Mouse (Mus musculus): ENCODE data around the gene Galnt6. TPM values are rescaled to one million over a fixed set of nuclear protein-coding genes. Genes with fewer than 3 reads are reported as not detected.
A peak's percentile ranks its signal among the peaks of the same experiment; 100 is the strongest.
"Not testable (repeated sequence)": the region's sequence is repeated elsewhere in the genome, so short reads cannot be mapped to it uniquely, and the experiment has no call there.

The Galnt6 gene
- polyA plus RNA-seq (2012; fragmentation: generic; extraction: Trizol), result 0.29 TPM
- long read RNA-seq, experiment 1, partial matches to known transcripts, result 0 of 1 reads
- long read RNA-seq, experiment 1, other reads (novel, unspliced or antisense), result 0 of 1 reads
- long read RNA-seq, experiment 2, partial matches to known transcripts, result 0 of 2 reads
- long read RNA-seq, experiment 2, other reads (novel, unspliced or antisense), result 0 of 2 reads

- TF ChIP-seq MYOD1 (IDR thresholded peaks at IDR 0.05; ENCODE audit: control insufficient read depth, insufficient read length, low read depth), result no peak
- H3K27me3 ChIP-seq (ENCODE audit: control insufficient read depth, insufficient read depth, insufficient read length), result no peaks in the 10 kb centered on the region
These were observed at the start of gene Galnt6 for GRCm38 (mm10) chr15:100729281-100729985. Gene Galnt6, minus strand, starts transcription at chr15:100729376.

GRCm38 (mm10) chr15:100777020-100778016 lies 48.1 kb upstream of the Galnt6 start:
- peaks cover 10% of the 10 kb centered on the region for H3K36me3 ChIP-seq (ENCODE audit: control insufficient read depth, insufficient read depth)
- peak overlapping the region; percentile 42 for H3ac ChIP-seq (ENCODE audit: control insufficient read depth, insufficient read length, low read depth)
- H3K4me3 ChIP-seq (ENCODE audit: insufficient read depth, poor library complexity, severe bottlenecking), result peak overlapping the region; percentile 15
- no peaks in the 10 kb centered on the region for H3K27me3 ChIP-seq (ENCODE audit: control insufficient read depth, insufficient read depth, insufficient read length)
- no peaks in the 10 kb centered on the region for H3K79me3 ChIP-seq (ENCODE audit: low read depth)
- TF ChIP-seq CTCF (IDR thresholded peaks at IDR 0.05; ENCODE audit: control insufficient read depth, insufficient read depth, insufficient read length), result no peak
- no peak for TF ChIP-seq CEBPB (IDR thresholded peaks at IDR 0.05; ENCODE audit: low read depth)
- TF ChIP-seq FOSL1 (IDR thresholded peaks at IDR 0.05; ENCODE audit: insufficient read depth, low read length, poor library complexity, severe bottlenecking), result peak; percentile 71
- TF ChIP-seq MAX (IDR thresholded peaks at IDR 0.05), result peak; percentile 77
- no peak for TF ChIP-seq MYOG (IDR thresholded peaks at IDR 0.05; ENCODE audit: control insufficient read depth, extremely low read depth, insufficient read length)
- TF ChIP-seq MYOD1 (IDR thresholded peaks at IDR 0.05; ENCODE audit: control insufficient read depth, insufficient read length, low read depth), result peak; percentile 33
- TF ChIP-seq USF1 (IDR thresholded peaks at IDR 0.05; ENCODE audit: low read depth), result no peak
- no peaks in the 10 kb centered on the region for H3K79me2 ChIP-seq (ENCODE audit: control insufficient read depth, insufficient read depth)

More at GRCm38 (mm10) chr15:100729281-100729985, at the start of gene Galnt6:
- H3ac ChIP-seq (ENCODE audit: control insufficient read depth, insufficient read length, low read depth), result no peak within 1 kb of the TSS
- H3K79me3 ChIP-seq (ENCODE audit: low read depth), result no peaks in the 10 kb centered on the region
- H3K79me2 ChIP-seq (ENCODE audit: control insufficient read depth, insufficient read depth), result no peaks in the 10 kb centered on the region
- H3K4me3 ChIP-seq (ENCODE audit: insufficient read depth, poor library complexity, severe bottlenecking), result no peak within 1 kb of the TSS
- H3K36me3 ChIP-seq (ENCODE audit: control insufficient read depth, insufficient read depth), result no peaks in the 10 kb centered on the region

GRCm38 (mm10) chr15:100776424-100776823 lies 47.2 kb upstream of the Galnt6 start:
- peak overlapping the region; percentile 28 for H3ac ChIP-seq (ENCODE audit: control insufficient read depth, insufficient read length, low read depth)
- H3K36me3 ChIP-seq (ENCODE audit: control insufficient read depth, insufficient read depth), result peaks cover 10% of the 10 kb centered on the region
- H3K4me3 ChIP-seq (ENCODE audit: insufficient read depth, poor library complexity, severe bottlenecking), result no peak overlapping the region
- H3K79me2 ChIP-seq (ENCODE audit: control insufficient read depth, insufficient read depth), result no peaks in the 10 kb centered on the region
- no peaks in the 10 kb centered on the region for H3K79me3 ChIP-seq (ENCODE audit: low read depth)
- H3K27me3 ChIP-seq (ENCODE audit: control insufficient read depth, insufficient read depth, insufficient read length), result no peaks in the 10 kb centered on the region
- TF ChIP-seq MYOD1 (IDR thresholded peaks at IDR 0.05; ENCODE audit: control insufficient read depth, insufficient read length, low read depth) (no peak), CTCF (IDR thresholded peaks at IDR 0.05; ENCODE audit: control insufficient read depth, insufficient read depth, insufficient read length) (no peak), MAX (IDR thresholded peaks at IDR 0.05) (no peak), CEBPB (IDR thresholded peaks at IDR 0.05; ENCODE audit: low read depth) (no peak), FOSL1 (IDR thresholded peaks at IDR 0.05; ENCODE audit: insufficient read depth, low read length, poor library complexity, severe bottlenecking) (no peak), MYOG (IDR thresholded peaks at IDR 0.05; ENCODE audit: control insufficient read depth, extremely low read depth, insufficient read length) (no peak), USF1 (IDR thresholded peaks at IDR 0.05; ENCODE audit: low read depth) (no peak)

GRCm38 (mm10) chr15:100775189-100776166 lies 46.3 kb upstream of the Galnt6 start:
- Histone ChIP-seq H3K27me3 (ENCODE audit: control insufficient read depth, insufficient read depth, insufficient read length) (no peaks in the 10 kb centered on the region), H3K4me3 (ENCODE audit: insufficient read depth, poor library complexity, severe bottlenecking) (no peak overlapping the region), H3K79me2 (ENCODE audit: control insufficient read depth, insufficient read depth) (peaks cover 6% of the 10 kb centered on the region), H3K79me3 (ENCODE audit: low read depth) (peaks cover 1% of the 10 kb centered on the region), H3ac (ENCODE audit: control insufficient read depth, insufficient read length, low read depth) (no peak overlapping the region), H3K36me3 (ENCODE audit: control insufficient read depth, insufficient read depth) (peaks cover 9% of the 10 kb centered on the region)
- no peak for TF ChIP-seq CTCF (IDR thresholded peaks at IDR 0.05; ENCODE audit: control insufficient read depth, insufficient read depth, insufficient read length)
- no peak for TF ChIP-seq MAX (IDR thresholded peaks at IDR 0.05)
- no peak for TF ChIP-seq CEBPB (IDR thresholded peaks at IDR 0.05; ENCODE audit: low read depth)
- TF ChIP-seq MYOD1 (IDR thresholded peaks at IDR 0.05; ENCODE audit: control insufficient read depth, insufficient read length, low read depth), result no peak
- TF ChIP-seq USF1 (IDR thresholded peaks at IDR 0.05; ENCODE audit: low read depth), result no peak
- no peak for TF ChIP-seq FOSL1 (IDR thresholded peaks at IDR 0.05; ENCODE audit: insufficient read depth, low read length, poor library complexity, severe bottlenecking)
- no peak for TF ChIP-seq MYOG (IDR thresholded peaks at IDR 0.05; ENCODE audit: control insufficient read depth, extremely low read depth, insufficient read length)

- H3K79me2 ChIP-seq (ENCODE audit: control insufficient read depth, insufficient read depth); H3ac ChIP-seq (ENCODE audit: control insufficient read depth, insufficient read length, low read depth); H3K27me3 ChIP-seq (ENCODE audit: control insufficient read depth, insufficient read depth, insufficient read length); H3K79me3 ChIP-seq (ENCODE audit: low read depth); H3K36me3 ChIP-seq (ENCODE audit: control insufficient read depth, insufficient read depth); H3K4me3 ChIP-seq (ENCODE audit: insufficient read depth, poor library complexity, severe bottlenecking): not testable (repeated sequence)
These were observed 44.7 kb upstream of the Galnt6 start for GRCm38 (mm10) chr15:100773859-100774258.

All from C2C12 (cell line).